Mouse (Mus musculus) kidney, postnatal 36 days (tissue): ENCODE results near the gene Hacd2.
A peak's percentile ranks its signal among the peaks of the same experiment; 100 is the strongest.

Experiments used
- DNase-seq, 2 experiments: peaks; one replicate each; pipeline ENCODE4 v3.0.0; 2021 to 2022; ENCODE audit warnings: mixed read lengths in 2 of 2

The Hacd2 gene

GRCm38 (mm10) chr16:35055861-35056260 lies 33.6 kb downstream of the Hacd2 start:
- no peak for DNase-seq

- DNase-seq: peak; percentile 22 to 48
These were observed 34.1 kb downstream of the Hacd2 start for GRCm38 (mm10) chr16:35056306-35056705.

GRCm38 (mm10) chr16:35056786-35057185 lies 34.6 kb downstream of the Hacd2 start:
- no peak for DNase-seq

- peak in 1 of 2 experiments; percentile 48 for DNase-seq
These were observed 38.8 kb downstream of the Hacd2 start for GRCm38 (mm10) chr16:35061017-35061416.

GRCm38 (mm10) chr16:35065724-35066123 lies 43.5 kb downstream of the Hacd2 start:
- DNase-seq: no peak

GRCm38 (mm10) chr16:35067095-35067494 lies 44.9 kb downstream of the Hacd2 start:
- DNase-seq: no peak

- no peak for DNase-seq
These were observed 45.4 kb downstream of the Hacd2 start for GRCm38 (mm10) chr16:35067631-35068030.

GRCm38 (mm10) chr16:35068886-35069285 lies 46.7 kb downstream of the Hacd2 start:
- no peak for DNase-seq

- no peak for DNase-seq
These were observed 52.2 kb downstream of the Hacd2 start for GRCm38 (mm10) chr16:35074436-35074835.

- DNase-seq: no peak
These were observed 53.4 kb downstream of the Hacd2 start for GRCm38 (mm10) chr16:35075643-35076042.

GRCm38 (mm10) chr16:35093500-35093899 lies 71.3 kb downstream of the Hacd2 start:
- no peak for DNase-seq

GRCm38 (mm10) chr16:35097870-35098530 lies 75.8 kb downstream of the Hacd2 start:
- no peak for DNase-seq

GRCm38 (mm10) chr16:35101751-35102420 lies 79.7 kb downstream of the Hacd2 start:
- no peak for DNase-seq

GRCm38 (mm10) chr16:35102866-35103620 lies 80.8 kb downstream of the Hacd2 start:
- DNase-seq: no peak

GRCm38 (mm10) chr16:35107985-35108384 lies 85.8 kb downstream of the Hacd2 start:
- no peak for DNase-seq

- DNase-seq: no peak
These were observed 86.9 kb downstream of the Hacd2 start for GRCm38 (mm10) chr16:35109156-35109555.

- no peak for DNase-seq
These were observed 87.5 kb downstream of the Hacd2 start for GRCm38 (mm10) chr16:35109656-35110291.

GRCm38 (mm10) chr16:35110410-35111142 lies 88.3 kb downstream of the Hacd2 start:
- peak; percentile 71 to 89 for DNase-seq

GRCm38 (mm10) chr16:35111143-35111620 lies 89.0 kb downstream of the Hacd2 start:
- DNase-seq: peak in 1 of 2 experiments; percentile 37

GRCm38 (mm10) chr16:35113496-35113895 lies 91.3 kb downstream of the Hacd2 start:
- DNase-seq: no peak

GRCm38 (mm10) chr16:35116328-35116956 lies 94.2 kb downstream of the Hacd2 start:
- no peak for DNase-seq

- no peak for DNase-seq
These were observed 95.2 kb downstream of the Hacd2 start for GRCm38 (mm10) chr16:35117436-35117835.
